Mouse (Mus musculus) small intestine, adult 2 months (tissue): ENCODE data around the gene Znhit2.

Source experiments
- CTCF ChIP-seq: fragments of 200-500 bp; IDR thresholded peaks from 2 replicates; pipeline ENCODE4 v1.5.1; 2012; ENCODE audit warnings: low read depth, mild to moderate bottlenecking, control low read depth, inconsistent platforms, low read length, moderate library complexity, mixed read lengths; ENCODE audit not compliant: insufficient replicate concordance, insufficient read length; ENCODE audit errors: extremely low read depth
- POLR2A ChIP-seq: fragments of 200-500 bp; IDR thresholded peaks from 2 replicates; pipeline ENCODE4 v1.6.1; 2012; ENCODE audit warnings: low read depth, mild to moderate bottlenecking, control low read depth, inconsistent platforms, low read length, moderate library complexity

DNA sequence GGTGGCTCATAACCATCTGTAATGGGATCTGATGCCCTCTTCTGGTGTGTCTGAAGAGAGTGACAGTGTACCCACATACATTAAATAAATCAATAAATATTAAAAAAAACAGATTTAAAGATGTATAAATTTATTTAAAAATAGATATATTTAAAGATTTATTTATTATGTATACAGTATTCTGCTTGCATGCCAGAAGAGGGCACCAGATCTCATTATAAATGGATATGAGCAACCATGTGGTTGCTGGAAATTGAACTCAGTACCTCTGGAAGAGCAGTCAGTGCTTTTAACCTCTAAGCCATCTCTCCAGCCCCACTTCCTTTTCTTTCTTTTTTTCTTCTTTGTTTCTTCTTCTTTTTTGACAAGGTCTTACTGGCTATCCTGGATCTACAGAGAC is 21.0 kb upstream of the Znhit2 start:
- no peak for TF ChIP-seq CTCF
- TF ChIP-seq POLR2A, result no peak
